Mouse (Mus musculus): Measurements from ENCODE around the gene 5730596B20Rik.

GRCm38 (mm10) chr6:52154044-52154443, 23.3 kb upstream of the 5730596B20Rik start:
- TF ChIP-seq CTCF (IDR thresholded peaks at IDR 0.05; ENCODE audit: borderline replicate concordance, insufficient read depth, low read length): no peak
- no peak for TF ChIP-seq POLR2A (IDR thresholded peaks at IDR 0.05; ENCODE audit: low read depth, low read length)
